In the genomic region with DNA sequence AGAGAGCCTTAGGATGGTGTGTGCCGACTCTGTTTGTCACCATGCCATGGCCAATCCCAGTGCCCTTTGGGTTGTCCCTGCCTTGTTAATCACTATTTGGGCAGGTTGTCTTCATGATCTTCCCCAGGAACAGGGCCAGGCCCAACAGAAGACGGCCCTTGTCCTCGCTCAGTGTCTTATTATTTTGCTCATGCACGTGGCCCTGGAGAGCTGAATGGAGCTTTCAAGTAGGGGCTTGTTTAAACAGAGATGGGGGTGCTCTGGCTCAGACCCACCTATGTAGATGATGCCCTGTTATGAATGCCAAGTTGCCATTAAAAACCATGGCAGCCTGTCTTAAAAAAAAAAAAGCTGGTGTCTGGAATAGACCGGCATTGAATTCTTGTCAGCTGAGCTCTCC, we compare ENCODE assay signal across 19 mouse cellular contexts.
DNase-seq lines count a peak whose midpoint lies in the region; ATAC-seq lines count a peak whose summit lies in the region.
"Had no signal": no experiment of that assay in that cellular context is flagged by ENCODE, and none has a peak within 500 bp of the region (broad histone marks: within the 10 kb centered on the region; RNA-seq: fewer than 3 reads in every experiment).

No protein-coding gene starts in this region.

- no peaks in the 10 kb centered on the region for H3K4me1 ChIP-seq in kidney, embryonic 14.5 days (ENCODE audit: control insufficient read depth, insufficient read depth, low read length)
- H3K4me1 ChIP-seq: heart, embryonic 10.5 days; megakaryocyte, embryonic 14.5 days had no signal

- DNase-seq in frontal cortex, postnatal 10 days (ENCODE audit: low spot score in 2 of 2), result peak; percentile 43 to 49
- peak; percentile 39 to 61 for DNase-seq in layer of hippocampus, postnatal 10 days (ENCODE audit: low spot score in 2 of 2)
- DNase-seq in layer of hippocampus, adult 11-12 months (ENCODE audit: low spot score), result no peak
- DNase-seq in right cerebral cortex, postnatal 4 days, result peak; percentile 18
- DNase-seq in right cerebral cortex, postnatal 14 days, result no peak
- no peak for DNase-seq in spleen, adult 18-20 months
- DNase-seq: adrenal gland, adult 8-10 months; cerebellum, adult 11 months; cerebellum, postnatal 14 days; embryo, embryonic 11 days; kidney, adult 11 months; kidney, postnatal 14 days; lung, adult 2 months; thymus, postnatal 25 days had no signal

- no peak overlapping the region for H3K4me2 ChIP-seq in kidney, embryonic 14.5 days (replicated peaks; ENCODE audit: low read depth, low read length)
- H3K4me2 ChIP-seq: liver, embryonic 11.5 days had no signal

- no peaks in the 10 kb centered on the region for H3K9me3 ChIP-seq in kidney, embryonic 14.5 days (ENCODE audit: control insufficient read depth, low read length)
- H3K9me3 ChIP-seq: heart, embryonic 10.5 days had no signal

- no peak for ATAC-seq in frontal cortex, adult (ENCODE audit: low TSS enrichment)
- ATAC-seq in kidney, embryonic 14.5 days (ENCODE audit: low FRiP score, low TSS enrichment), result no peak

- no peak overlapping the region for H3K9ac ChIP-seq in kidney, embryonic 14.5 days (ENCODE audit: low read depth, low read length)

- H3K27me3 ChIP-seq in kidney, embryonic 14.5 days (ENCODE audit: control insufficient read depth, insufficient read depth, low read length), result no peaks in the 10 kb centered on the region
- H3K27me3 ChIP-seq: megakaryocyte, embryonic 14.5 days had no signal

- no peak overlapping the region for H3K4me3 ChIP-seq in kidney, embryonic 14.5 days (ENCODE audit: low read length)
- H3K4me3 ChIP-seq: heart, embryonic 10.5 days had no signal

- WGBS in kidney, embryonic 14.5 days, result 85% methylated on average over 5 of the region's 5 CpGs

- no peak overlapping the region for H3K27ac ChIP-seq in kidney, embryonic 14.5 days (ENCODE audit: low read depth, low read length)
- H3K27ac ChIP-seq: heart, embryonic 10.5 days had no signal

- no peaks in the 10 kb centered on the region for H3K36me3 ChIP-seq in kidney, embryonic 14.5 days (ENCODE audit: control insufficient read depth, insufficient read depth, low read length)
- H3K36me3 ChIP-seq: heart, embryonic 10.5 days had no signal

Comparison
In these comparisons a context has a peak if more than half of its experiments do, and no peak if none do; other contexts are left out.
1. DNase-seq: peak in frontal cortex, postnatal 10 days (2 of 2), layer of hippocampus, postnatal 10 days (2 of 2) and right cerebral cortex, postnatal 4 days (single experiment); none in layer of hippocampus, adult 11-12 months (single experiment), right cerebral cortex, postnatal 14 days (single experiment) and spleen, adult 18-20 months (0 of 2).